In genomic region chr9:42868508-42868907, GRCm38 (mm10) we compare ENCODE assay signal across 19 mouse cellular contexts.
A peak's percentile ranks its signal among the peaks of the same experiment; 100 is the strongest.
DNase-seq lines count a peak whose midpoint lies in the region; ATAC-seq lines count a peak whose summit lies in the region.
"Had no signal": no experiment of that assay in that cellular context is flagged by ENCODE, and none has a peak within 500 bp of the region (broad histone marks: within the 10 kb centered on the region; RNA-seq: fewer than 3 reads in every experiment).

No protein-coding gene starts in this region.

- DNase-seq in hindbrain, embryonic 14.5 days (ENCODE audit: low spot score), result no peak
- DNase-seq in retina, postnatal 1 day, result peak; percentile 52
- no peak for DNase-seq in retina, embryonic 14.5 days (ENCODE audit: low spot score)
- DNase-seq: adrenal gland, adult 8-10 months; adrenal gland, postnatal 36 days; cerebellum, adult 11 months; cerebellum, adult 8-10 months; cerebellum, postnatal 14 days; embryo, embryonic 11 days; gastrocnemius, postnatal 10 days had no signal

- no peak for ATAC-seq in hindbrain, embryonic 13.5 days (ENCODE audit: low FRiP score)
- no peak for ATAC-seq in hindbrain, embryonic 14.5 days (ENCODE audit: low FRiP score)
- peak; percentile 62; the same call in 1 of the 2 replicates for ATAC-seq in forebrain, embryonic 16.5 days
- ATAC-seq in granulocyte monocyte progenitor cell, adult 5-6 weeks (replicated peaks; ENCODE audit: poor library complexity, severe bottlenecking), result no peak
- ATAC-seq: hindbrain, embryonic 16.5 days; inflammation-experienced regulatory T-cells, adult 6 months; intestine, postnatal 0 days had no signal

- 0 out of 2 replicates have a peak overlapping the region, but pooled peaks have one; percentile 23 for H3K27ac ChIP-seq in hindbrain, embryonic 13.5 days
- H3K27ac ChIP-seq in hindbrain, embryonic 14.5 days, result no peak overlapping the region
- no peak overlapping the region for H3K27ac ChIP-seq in forebrain, embryonic 16.5 days (ENCODE audit: low read length)
- H3K27ac ChIP-seq: embryonic facial prominence, embryonic 12.5 days; hindbrain, embryonic 10.5 days had no signal

- H3K4me2 ChIP-seq in hindbrain, embryonic 13.5 days, result no peak overlapping the region
- no peak overlapping the region for H3K4me2 ChIP-seq in hindbrain, embryonic 14.5 days (replicated peaks)
- peak overlapping the region; percentile 25 for H3K4me2 ChIP-seq in forebrain, embryonic 16.5 days (ENCODE audit: low read length)
- H3K4me2 ChIP-seq: embryonic facial prominence, embryonic 12.5 days; heart, embryonic 12.5 days had no signal

- H3K9me3 ChIP-seq in hindbrain, embryonic 13.5 days, result no peaks in the 10 kb centered on the region
- no peaks in the 10 kb centered on the region for H3K9me3 ChIP-seq in hindbrain, embryonic 14.5 days (ENCODE audit: control insufficient read depth, low read length)
- H3K9me3 ChIP-seq in forebrain, embryonic 16.5 days (ENCODE audit: control insufficient read depth, low read length), result no peaks in the 10 kb centered on the region
- H3K9me3 ChIP-seq: embryonic facial prominence, embryonic 12.5 days; heart, embryonic 12.5 days; hindbrain, embryonic 10.5 days had no signal

- H3K4me1 ChIP-seq in hindbrain, embryonic 13.5 days (replicated peaks), result peaks cover 40% of the 10 kb centered on the region
- H3K4me1 ChIP-seq in hindbrain, embryonic 14.5 days (replicated peaks; ENCODE audit: control insufficient read depth, insufficient read depth, low read length), result peaks cover 24% of the 10 kb centered on the region
- peaks cover 27% of the 10 kb centered on the region for H3K4me1 ChIP-seq in forebrain, embryonic 16.5 days (replicated peaks; ENCODE audit: control insufficient read depth, insufficient read depth, low read length)

- H3K27me3 ChIP-seq in hindbrain, embryonic 13.5 days, result peaks cover 19% of the 10 kb centered on the region
- no peaks in the 10 kb centered on the region for H3K27me3 ChIP-seq in hindbrain, embryonic 14.5 days (ENCODE audit: control insufficient read depth, insufficient read depth, low read length)
- H3K27me3 ChIP-seq in forebrain, embryonic 16.5 days (replicated peaks; ENCODE audit: control insufficient read depth, insufficient read depth, low read length), result no peaks in the 10 kb centered on the region
- H3K27me3 ChIP-seq: embryonic facial prominence, embryonic 12.5 days had no signal

- no peak overlapping the region for H3K9ac ChIP-seq in hindbrain, embryonic 13.5 days
- no peak overlapping the region for H3K9ac ChIP-seq in hindbrain, embryonic 14.5 days
- no peak overlapping the region for H3K9ac ChIP-seq in forebrain, embryonic 16.5 days (replicated peaks; ENCODE audit: low read depth, low read length)
- H3K9ac ChIP-seq: embryonic facial prominence, embryonic 12.5 days; heart, embryonic 12.5 days had no signal

- no peaks in the 10 kb centered on the region for H3K36me3 ChIP-seq in hindbrain, embryonic 13.5 days
- no peaks in the 10 kb centered on the region for H3K36me3 ChIP-seq in hindbrain, embryonic 14.5 days (replicated peaks; ENCODE audit: control insufficient read depth, insufficient read depth)
- no peaks in the 10 kb centered on the region for H3K36me3 ChIP-seq in forebrain, embryonic 16.5 days (ENCODE audit: control insufficient read depth, insufficient read depth)
- H3K36me3 ChIP-seq: embryonic facial prominence, embryonic 12.5 days; heart, embryonic 12.5 days; hindbrain, embryonic 10.5 days had no signal

- no peak overlapping the region for H3K4me3 ChIP-seq in hindbrain, embryonic 13.5 days
- H3K4me3 ChIP-seq in hindbrain, embryonic 14.5 days (replicated peaks; ENCODE audit: low read length), result no peak overlapping the region
- H3K4me3 ChIP-seq in forebrain, embryonic 16.5 days (replicated peaks; ENCODE audit: low read length), result no peak overlapping the region
- H3K4me3 ChIP-seq: embryonic facial prominence, embryonic 12.5 days; heart, embryonic 12.5 days; hindbrain, embryonic 10.5 days had no signal

- WGBS in hindbrain, embryonic 13.5 days, result 46% methylated on average over 10 of the region's 10 CpGs
- 41% methylated on average over 10 of the region's 10 CpGs for WGBS in hindbrain, embryonic 14.5 days
- WGBS in forebrain, embryonic 16.5 days, result 15% methylated on average over 10 of the region's 10 CpGs
